In the genomic region with DNA sequence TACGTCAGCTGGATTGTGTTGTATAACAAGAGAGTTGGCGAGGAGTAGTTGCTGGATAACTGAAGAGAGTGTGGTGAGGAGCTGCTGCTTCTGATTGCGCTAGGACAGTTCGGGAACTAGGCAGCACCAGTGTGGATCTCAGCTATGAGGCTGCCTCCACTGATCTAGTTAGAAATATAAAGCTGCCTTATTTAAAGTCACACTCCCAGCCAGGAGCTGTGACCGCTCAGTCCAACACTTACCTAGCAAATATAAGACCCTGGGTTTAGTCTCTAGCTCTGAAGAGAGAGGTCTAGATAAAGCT, we compare ENCODE assay signal across 10 mouse cellular contexts. TPM values are rescaled to one million over a fixed set of nuclear protein-coding genes. Genes with fewer than 3 reads are reported as not detected.
DNase-seq lines count a peak whose midpoint lies in the region; ATAC-seq and TF ChIP-seq lines count a peak whose summit lies in the region.
"Had no signal": no experiment of that assay in that cellular context is flagged by ENCODE, and none has a peak within 500 bp of the region (broad histone marks: within the 10 kb centered on the region; RNA-seq: fewer than 3 reads in every experiment).

No protein-coding gene starts in this region.

- peak overlapping the region; percentile 1; the same call in 1 of the 2 replicates for H3K9ac ChIP-seq in heart, embryonic 12.5 days
- H3K9ac ChIP-seq in stomach, embryonic 15.5 days, result no peak overlapping the region
- no peak overlapping the region for H3K9ac ChIP-seq in stomach, postnatal 0 days (ENCODE audit: low read length)
- no peak overlapping the region for H3K9ac ChIP-seq in limb, embryonic 13.5 days

- peaks cover 46% of the 10 kb centered on the region for H3K4me1 ChIP-seq in heart, embryonic 12.5 days (replicated peaks)
- peaks cover 15% of the 10 kb centered on the region for H3K4me1 ChIP-seq in stomach, embryonic 15.5 days
- 0 out of 2 replicates have a peak, but pooled peaks cover 2% of the 10 kb centered on the region for H3K4me1 ChIP-seq in stomach, postnatal 0 days (replicated peaks; ENCODE audit: control insufficient read depth, insufficient read depth)
- H3K4me1 ChIP-seq in limb, embryonic 13.5 days, result peaks cover 22% of the 10 kb centered on the region

- ATAC-seq in heart, embryonic 12.5 days (ENCODE audit: insufficient number of reproducible peaks, low FRiP score), result no peak
- no peak for ATAC-seq in stomach, embryonic 15.5 days (ENCODE audit: insufficient read depth, low FRiP score, low read depth)
- ATAC-seq in stomach, postnatal 0 days (ENCODE audit: low FRiP score, low TSS enrichment), result no peak
- peak; percentile 25 for ATAC-seq in limb, embryonic 13.5 days (ENCODE audit: low FRiP score, low read depth)
- ATAC-seq in activated CD4-positive, CD25-positive, alpha-beta regulatory T cell, adult 4 months, result no peak

- no peak overlapping the region for H3K4me3 ChIP-seq in heart, embryonic 12.5 days
- no peak overlapping the region for H3K4me3 ChIP-seq in stomach, embryonic 15.5 days (replicated peaks)
- H3K4me3 ChIP-seq in stomach, postnatal 0 days (ENCODE audit: low read depth, low read length), result no peak overlapping the region
- H3K4me3 ChIP-seq in limb, embryonic 13.5 days, result no peak overlapping the region
- H3K4me3 ChIP-seq: left cerebral cortex, adult 2 months had no signal

- H3K27ac ChIP-seq in heart, embryonic 12.5 days (ENCODE audit: poor library complexity, severe bottlenecking), result 0 out of 2 replicates have a peak overlapping the region, but pooled peaks have one; percentile 94
- no peak overlapping the region for H3K27ac ChIP-seq in stomach, embryonic 15.5 days
- no peak overlapping the region for H3K27ac ChIP-seq in stomach, postnatal 0 days (replicated peaks)
- H3K27ac ChIP-seq in limb, embryonic 13.5 days, result no peak overlapping the region
- H3K27ac ChIP-seq: left cerebral cortex, adult 2 months had no signal

- intact Hi-C loops in heart, postnatal 36 days (cut with DNase I), result loop anchor here (1.0 to 5.0 kb wide), 3 partner anchors 43 to 131 kb away; no protein-coding TSS in a partner anchor

- DNase-seq in heart, postnatal 36 days, result no peak
- no peak for DNase-seq in stomach, postnatal 0 days (ENCODE audit: low spot score)
- DNase-seq in layer of hippocampus, adult 18-20 months (ENCODE audit: low spot score in 2 of 2), result no peak
- no peak for DNase-seq in cerebellum, adult 11-12 months

- no peaks in the 10 kb centered on the region for H3K27me3 ChIP-seq in heart, embryonic 12.5 days (replicated peaks)
- H3K27me3 ChIP-seq in stomach, embryonic 15.5 days (replicated peaks), result no peaks in the 10 kb centered on the region
- H3K27me3 ChIP-seq in stomach, postnatal 0 days (ENCODE audit: control insufficient read depth, insufficient read depth, low read length), result no peaks in the 10 kb centered on the region
- no peaks in the 10 kb centered on the region for H3K27me3 ChIP-seq in limb, embryonic 13.5 days
- H3K27me3 ChIP-seq: CH12.LX had no signal

- WGBS in heart, embryonic 12.5 days, result 75% methylated on average over 5 of the region's 5 CpGs
- WGBS in stomach, embryonic 15.5 days, result 71% methylated on average over 5 of the region's 5 CpGs
- WGBS in stomach, postnatal 0 days, result 58% methylated on average over 5 of the region's 5 CpGs
- WGBS in limb, embryonic 13.5 days, result 79% methylated on average over 5 of the region's 5 CpGs

- no peak overlapping the region for H3K4me2 ChIP-seq in heart, embryonic 12.5 days
- 0 out of 2 replicates have a peak overlapping the region, but pooled peaks have one; percentile 8 for H3K4me2 ChIP-seq in stomach, embryonic 15.5 days
- H3K4me2 ChIP-seq in stomach, postnatal 0 days (replicated peaks; ENCODE audit: low read depth), result no peak overlapping the region
- no peak overlapping the region for H3K4me2 ChIP-seq in limb, embryonic 13.5 days (replicated peaks)

- no peaks in the 10 kb centered on the region for H3K9me3 ChIP-seq in heart, embryonic 12.5 days (replicated peaks)
- no peaks in the 10 kb centered on the region for H3K9me3 ChIP-seq in stomach, embryonic 15.5 days
- H3K9me3 ChIP-seq in stomach, postnatal 0 days (ENCODE audit: control insufficient read depth, low read length), result no peaks in the 10 kb centered on the region
- no peaks in the 10 kb centered on the region for H3K9me3 ChIP-seq in limb, embryonic 13.5 days

- no peak for TF ChIP-seq EP300 in stomach, postnatal 0 days (optimal IDR thresholded peaks at IDR 0.05)

- TF ChIP-seq CTCF in stomach, postnatal 0 days (IDR thresholded peaks at IDR 0.05; ENCODE audit: low read depth), result no peak

- peaks cover 3% of the 10 kb centered on the region; the same call in 1 of the 2 replicates for H3K36me3 ChIP-seq in heart, embryonic 12.5 days
- H3K36me3 ChIP-seq in stomach, embryonic 15.5 days, result no peaks in the 10 kb centered on the region
- H3K36me3 ChIP-seq in stomach, postnatal 0 days (ENCODE audit: control insufficient read depth, insufficient read depth, low read length), result no peaks in the 10 kb centered on the region
- peaks cover 4% of the 10 kb centered on the region; the same call in 1 of the 2 replicates for H3K36me3 ChIP-seq in limb, embryonic 13.5 days

RNA-seq across cellular contexts. Expression of a gene that starts 10.5 kb away (rescaled TPM):
- polyA plus RNA-seq in heart, embryonic 12.5 days (2016; fragmentation: Nextera tagmentation; extraction: Ambion mirVana), result 12.4 and 14.0 TPM in 2 replicates
- total RNA-seq in heart, postnatal 36 days (2021), result 10 to 100 TPM; 33.6 to 35.1 TPM
- polyA plus RNA-seq in stomach, embryonic 15.5 days (2015; fragmentation: Nextera tagmentation; extraction: Ambion mirVana), result 8.5 and 9.3 TPM in 2 replicates
- 7.5 and 9.2 TPM in 2 replicates for polyA plus RNA-seq in stomach, postnatal 0 days (2015; fragmentation: Nextera tagmentation; extraction: Ambion mirVana)
- 10.0 and 10.4 TPM in 2 replicates for polyA plus RNA-seq in limb, embryonic 13.5 days (2015; fragmentation: Nextera tagmentation; extraction: Ambion mirVana)
- 10 to 100 TPM; 59.5 to 60.3 TPM for total RNA-seq in layer of hippocampus, adult 18-20 months (2021)
- 1 to 10 TPM; 2.2 to 5.3 TPM for polyA plus RNA-seq in activated CD4-positive, CD25-positive, alpha-beta regulatory T cell, adult 4 months (2017; shearing (Covaris generic))
